Mouse (Mus musculus): Measurements from ENCODE around the gene Mettl27. TPM values are rescaled to one million over a fixed set of nuclear protein-coding genes. Genes with fewer than 3 reads are reported as not detected.
A peak's percentile ranks its signal among the peaks of the same experiment; 100 is the strongest.

Mettl27 gene
- polyA plus RNA-seq, 1 experiment from 2014 or later = 17.3 TPM

DNA sequence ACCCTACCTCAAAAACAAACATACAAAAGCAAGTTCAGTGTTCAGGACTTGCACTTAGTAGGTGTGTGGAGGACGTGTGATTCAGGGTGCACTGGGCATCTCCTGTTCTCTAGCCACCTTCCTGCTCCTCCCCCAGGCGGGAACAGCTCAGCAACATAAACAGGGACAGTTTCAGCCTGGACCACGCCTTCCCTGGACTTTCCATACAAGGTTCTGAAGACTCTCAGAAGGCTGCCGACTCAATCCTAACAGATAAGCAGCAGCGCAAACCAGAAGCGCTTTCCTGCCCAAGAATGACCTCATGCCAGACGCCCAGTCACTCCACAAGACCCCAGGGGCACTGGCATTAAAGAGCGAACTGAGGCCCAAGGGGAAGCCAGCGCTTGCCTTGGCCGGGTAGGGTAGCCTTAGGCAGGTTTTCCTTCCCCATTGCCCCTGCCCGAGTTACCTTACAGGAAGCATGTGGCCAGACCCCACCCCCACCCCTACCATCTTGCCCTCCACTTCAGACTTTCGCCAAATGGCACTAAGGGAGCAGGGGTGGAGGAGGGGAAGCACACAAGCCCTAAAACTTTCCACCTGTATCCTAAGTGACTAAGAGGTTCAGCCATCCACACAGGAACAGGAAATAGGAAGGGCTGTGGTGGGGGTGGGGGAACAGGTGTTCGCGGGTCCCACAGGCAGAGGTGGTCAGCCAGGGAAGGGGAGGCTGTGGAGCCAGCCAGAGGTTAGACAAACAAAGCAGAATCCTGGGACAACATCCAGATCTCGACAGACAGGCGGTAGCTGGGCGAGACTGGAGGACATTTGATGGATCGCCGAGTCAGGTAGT, 19.1 kb downstream of the Mettl27 start:
- WGBS (ENCODE audit: insufficient replicate concordance) = 12% methylated on average over 19 of the region's 19 CpGs
- Histone ChIP-seq H3K9ac (replicated peaks) (no peak overlapping the region), H3K27ac (ENCODE audit: low read depth) (peak overlapping the region; percentile 1; the same call in 1 of the 2 replicates), H3K4me3 (ENCODE audit: low read depth, low read length) (no peak overlapping the region), H3K4me2 (ENCODE audit: low read depth, low read length) (peak overlapping the region; percentile 13), H3K4me1 (ENCODE audit: insufficient read depth) (peaks cover 26% of the 10 kb centered on the region), H3K27me3 (ENCODE audit: insufficient read depth, low read length) (no peaks in the 10 kb centered on the region), H3K9me3 (ENCODE audit: low read length) (no peaks in the 10 kb centered on the region), H3K36me3 (replicated peaks; ENCODE audit: insufficient read depth, low read length) (no peaks in the 10 kb centered on the region)
- TF ChIP-seq EP300 (IDR thresholded peaks at IDR 0.05; ENCODE audit: low read depth) = no peak
- no peak for TF ChIP-seq CTCF (IDR thresholded peaks at IDR 0.05; ENCODE audit: low read depth)
- peak; percentile 30 for ATAC-seq
- no peak for DNase-seq

DNA sequence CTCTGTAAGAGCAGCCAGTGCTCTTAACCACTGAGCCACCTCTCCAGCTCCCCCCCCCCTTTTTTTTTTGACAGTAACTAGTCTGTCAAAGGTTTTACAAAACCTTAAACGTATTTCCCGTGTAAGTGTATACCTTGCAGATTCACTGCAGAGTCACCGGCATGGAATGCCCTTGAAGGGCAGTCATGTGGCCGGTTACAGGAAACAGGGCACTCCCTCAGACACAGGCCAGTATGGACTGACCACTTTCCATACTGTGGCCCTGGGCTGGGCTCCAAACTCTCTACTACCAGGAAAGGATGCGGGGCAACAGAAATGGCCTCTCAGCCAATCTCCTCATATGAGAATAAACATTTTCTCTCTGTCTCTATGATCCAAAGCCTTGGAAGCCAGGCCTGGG, 23.3 kb downstream of the Mettl27 start:
- no peak overlapping the region for H3K27ac ChIP-seq (ENCODE audit: low read depth)
- TF ChIP-seq EP300 (IDR thresholded peaks at IDR 0.05; ENCODE audit: low read depth) = no peak
- no peak for TF ChIP-seq CTCF (IDR thresholded peaks at IDR 0.05; ENCODE audit: low read depth)
- H3K27me3 ChIP-seq (ENCODE audit: insufficient read depth, low read length) = no peaks in the 10 kb centered on the region
- no peak overlapping the region for H3K4me2 ChIP-seq (ENCODE audit: low read depth, low read length)
- H3K4me1 ChIP-seq (ENCODE audit: insufficient read depth) = peaks cover 10% of the 10 kb centered on the region
- DNase-seq (no peak), ATAC-seq (no peak; the same call in 1 of the 2 replicates)
- no peak overlapping the region for H3K9ac ChIP-seq (replicated peaks)
- H3K9me3 ChIP-seq (ENCODE audit: low read length) = no peaks in the 10 kb centered on the region
- H3K4me3 ChIP-seq (ENCODE audit: low read depth, low read length) = no peak overlapping the region
- WGBS (ENCODE audit: insufficient replicate concordance) = 65% methylated on average over 5 of the region's 5 CpGs
- no peaks in the 10 kb centered on the region for H3K36me3 ChIP-seq (replicated peaks; ENCODE audit: insufficient read depth, low read length)

DNA sequence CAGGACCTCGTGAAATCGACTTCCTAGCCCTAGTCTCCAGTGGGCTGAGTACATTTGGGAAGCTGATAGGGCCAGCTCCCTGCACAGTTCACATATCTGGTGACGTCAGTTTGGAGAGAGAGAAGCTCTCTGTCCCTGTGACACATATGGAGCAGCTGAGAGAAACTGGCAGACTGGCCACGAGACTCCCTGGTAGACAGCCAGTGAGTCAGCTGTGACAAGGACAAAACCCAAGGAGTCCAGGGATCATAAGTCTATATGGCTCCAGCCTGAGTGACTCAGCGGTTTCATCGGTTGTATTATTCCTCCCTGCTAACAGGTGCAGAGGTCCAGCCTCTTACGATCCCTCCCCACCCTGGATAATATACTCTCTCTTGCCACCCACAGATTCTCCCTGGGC, 26.9 kb downstream of the Mettl27 start:
- no peak; the same call in 1 of the 2 replicates for ATAC-seq
- Histone ChIP-seq H3K9me3 (ENCODE audit: low read length) (no peaks in the 10 kb centered on the region), H3K4me2 (ENCODE audit: low read depth, low read length) (no peak overlapping the region), H3K4me1 (ENCODE audit: insufficient read depth) (no peaks in the 10 kb centered on the region), H3K36me3 (replicated peaks; ENCODE audit: insufficient read depth, low read length) (no peaks in the 10 kb centered on the region), H3K27ac (ENCODE audit: low read depth) (no peak overlapping the region), H3K27me3 (ENCODE audit: insufficient read depth, low read length) (no peaks in the 10 kb centered on the region), H3K4me3 (ENCODE audit: low read depth, low read length) (no peak overlapping the region), H3K9ac (replicated peaks) (no peak overlapping the region)
- no peak for DNase-seq
- TF ChIP-seq EP300 (IDR thresholded peaks at IDR 0.05; ENCODE audit: low read depth) (no peak), CTCF (IDR thresholded peaks at IDR 0.05; ENCODE audit: low read depth) (no peak)
- 61% methylated on average over 7 of the region's 7 CpGs for WGBS (ENCODE audit: insufficient replicate concordance)

DNA sequence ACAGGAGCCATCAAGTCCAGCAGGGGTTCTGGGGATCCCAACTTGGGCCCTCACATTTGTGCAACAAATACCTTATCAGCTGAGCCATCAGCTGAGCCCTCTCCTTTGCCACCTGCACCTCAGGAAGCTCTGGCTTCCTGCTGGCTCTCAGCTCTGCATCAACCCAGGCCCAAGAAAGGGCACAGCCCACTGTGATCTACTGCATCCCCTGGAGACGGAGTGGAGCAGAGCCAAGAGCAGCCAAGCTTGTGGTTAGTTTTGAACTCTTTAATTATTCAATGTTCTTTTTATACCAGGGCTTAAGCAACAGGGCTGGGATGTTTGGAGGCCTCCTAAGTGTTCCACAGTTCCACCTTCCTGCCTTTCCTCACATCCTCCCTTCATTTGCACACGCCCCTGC, 28.3 kb downstream of the Mettl27 start:
- no peak for TF ChIP-seq EP300 (IDR thresholded peaks at IDR 0.05; ENCODE audit: low read depth)
- TF ChIP-seq CTCF (IDR thresholded peaks at IDR 0.05; ENCODE audit: low read depth) = no peak
- no peaks in the 10 kb centered on the region for H3K36me3 ChIP-seq (replicated peaks; ENCODE audit: insufficient read depth, low read length)
- H3K4me3 ChIP-seq (ENCODE audit: low read depth, low read length) = no peak overlapping the region
- H3K27me3 ChIP-seq (ENCODE audit: insufficient read depth, low read length) = no peaks in the 10 kb centered on the region
- H3K27ac ChIP-seq (ENCODE audit: low read depth) = no peak overlapping the region
- ATAC-seq (no peak), DNase-seq (no peak)
- H3K4me2 ChIP-seq (ENCODE audit: low read depth, low read length) = no peak overlapping the region
- WGBS (ENCODE audit: insufficient replicate concordance) = 67% methylated on average over 2 of the region's 2 CpGs
- no peaks in the 10 kb centered on the region for H3K4me1 ChIP-seq (ENCODE audit: insufficient read depth)
- no peak overlapping the region for H3K9ac ChIP-seq (replicated peaks)
- no peaks in the 10 kb centered on the region for H3K9me3 ChIP-seq (ENCODE audit: low read length)

DNA sequence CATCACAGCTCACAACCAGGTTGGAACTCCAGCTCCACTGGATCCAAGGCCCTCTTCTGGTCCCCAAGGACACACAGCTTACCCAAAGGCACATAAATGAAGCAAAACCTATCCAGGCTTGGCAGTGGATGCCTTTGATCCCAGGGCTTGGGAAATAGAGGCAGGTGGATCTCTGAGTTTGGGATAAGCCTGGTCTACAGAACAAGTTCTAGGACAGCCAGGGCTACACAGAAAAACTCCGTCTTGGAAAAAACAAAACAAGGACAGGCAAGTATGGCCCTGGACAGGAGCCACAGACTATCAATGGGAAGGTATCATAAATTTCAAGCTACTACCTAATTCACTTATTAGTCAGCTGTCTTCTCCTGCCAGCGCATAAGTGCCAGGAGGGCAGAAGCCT, 29.4 kb downstream of the Mettl27 start:
- ATAC-seq = no peak
- 86% methylated on average over 2 of the region's 2 CpGs for WGBS (ENCODE audit: insufficient replicate concordance)
- Histone ChIP-seq H3K9ac (replicated peaks) (no peak overlapping the region), H3K27me3 (ENCODE audit: insufficient read depth, low read length) (no peaks in the 10 kb centered on the region), H3K9me3 (ENCODE audit: low read length) (no peaks in the 10 kb centered on the region), H3K27ac (ENCODE audit: low read depth) (no peak overlapping the region), H3K4me1 (ENCODE audit: insufficient read depth) (peaks cover 6% of the 10 kb centered on the region), H3K4me2 (ENCODE audit: low read depth, low read length) (no peak overlapping the region), H3K4me3 (ENCODE audit: low read depth, low read length) (no peak overlapping the region), H3K36me3 (replicated peaks; ENCODE audit: insufficient read depth, low read length) (no peaks in the 10 kb centered on the region)
- DNase-seq = no peak
- TF ChIP-seq EP300 (IDR thresholded peaks at IDR 0.05; ENCODE audit: low read depth) = no peak
- TF ChIP-seq CTCF (IDR thresholded peaks at IDR 0.05; ENCODE audit: low read depth) = no peak

DNA sequence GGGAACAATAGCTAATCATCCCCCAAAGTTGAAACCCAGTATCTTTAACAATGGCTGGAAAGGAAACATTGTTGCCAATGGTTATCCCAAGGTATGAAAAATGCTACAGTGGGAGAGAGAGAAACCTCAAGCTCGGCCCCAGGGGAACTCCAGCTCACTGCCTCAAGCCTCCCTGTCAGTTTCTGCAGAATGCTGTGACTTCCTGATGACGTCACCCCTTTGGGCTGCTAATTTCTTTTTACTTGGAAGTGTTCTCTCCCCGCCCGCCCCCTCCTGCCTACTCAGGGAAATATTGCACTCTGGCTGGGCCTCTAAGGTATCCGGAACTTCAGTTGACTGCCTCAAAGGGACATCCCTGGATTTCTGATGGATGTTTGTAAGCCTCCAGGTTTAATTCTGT, 31.4 kb downstream of the Mettl27 start:
- DNase-seq (no peak), ATAC-seq (no peak)
- H3K4me3 ChIP-seq (ENCODE audit: low read depth, low read length) = no peak overlapping the region
- no peaks in the 10 kb centered on the region for H3K27me3 ChIP-seq (ENCODE audit: insufficient read depth, low read length)
- H3K4me1 ChIP-seq (ENCODE audit: insufficient read depth) = peaks cover 6% of the 10 kb centered on the region
- H3K9ac ChIP-seq (replicated peaks) = no peak overlapping the region
- WGBS (ENCODE audit: insufficient replicate concordance) = 37% methylated on average over 5 of the region's 5 CpGs
- H3K36me3 ChIP-seq (replicated peaks; ENCODE audit: insufficient read depth, low read length) = no peaks in the 10 kb centered on the region
- TF ChIP-seq CTCF (IDR thresholded peaks at IDR 0.05; ENCODE audit: low read depth) (no peak), EP300 (IDR thresholded peaks at IDR 0.05; ENCODE audit: low read depth) (no peak)
- no peak overlapping the region for H3K4me2 ChIP-seq (ENCODE audit: low read depth, low read length)
- no peak overlapping the region for H3K27ac ChIP-seq (ENCODE audit: low read depth)
- H3K9me3 ChIP-seq (ENCODE audit: low read length) = no peaks in the 10 kb centered on the region
